Mouse (Mus musculus) embryonic stem cell, embryonic (primary cell): ENCODE measurements around the gene Rassf1.

Experiments
- CTCF ChIA-PET, 4 experiments: fragments of 300-600 bp in 2 of 4; fragments of 350-600 bp in 2 of 4; sonication (Branson Sonifier 250); formaldehyde crosslinking; loops; one replicate each; lab custom pipeline; 2022; ENCODE audit warnings: inconsistent platforms in 2 of 4; lab: Charles Lee
- POLR2A ChIA-PET, 4 experiments: fragments of 300-600 bp in 2 of 4; fragments of 350-600 bp in 2 of 4; sonication (Branson Sonifier 250); formaldehyde crosslinking; loops; one replicate each; lab custom pipeline; 2022; ENCODE audit warnings: antibody characterized with exemption in 4 of 4, inconsistent platforms in 1 of 4; lab: Charles Lee

Gene Rassf1

DNA sequence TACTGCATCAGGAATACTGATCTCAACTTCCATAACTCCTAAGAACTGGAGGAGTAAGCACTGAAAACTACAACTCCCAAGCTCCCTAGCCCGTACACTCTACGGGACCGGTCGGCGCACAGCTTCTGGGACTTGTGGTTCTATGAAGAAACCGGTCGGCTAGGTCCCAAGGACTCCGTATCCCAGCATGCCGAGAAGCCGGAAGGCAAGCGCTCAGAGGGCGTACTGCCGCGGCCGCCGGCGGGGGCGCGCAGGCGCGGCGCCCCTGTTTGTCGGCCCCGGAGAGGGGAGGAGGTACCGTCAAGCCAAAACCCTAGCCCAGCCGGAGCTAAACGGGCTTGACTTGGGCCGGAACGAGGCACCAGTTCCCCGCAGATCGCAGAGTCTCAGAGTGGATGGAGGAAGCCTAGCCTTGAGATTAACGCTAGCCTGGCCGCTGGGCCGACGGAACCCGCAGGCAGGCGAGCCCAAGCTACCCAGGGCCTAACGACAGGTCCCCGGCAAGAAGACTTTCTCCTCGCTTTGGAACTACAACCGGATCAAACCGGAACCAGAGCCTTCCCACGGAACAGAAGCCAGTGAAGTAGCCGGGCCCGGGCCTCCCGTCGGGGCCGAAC is 17.5 kb upstream of the Rassf1 start, which contains the start of gene Tmem115:
Gene Tmem115 (plus strand): TSS at position 155 of the 617 bp plus-strand sequence.
- ChIA-PET CTCF (interaction anchor here (0.6 to 1.8 kb wide), 20 partner anchors 8 to 355 kb away, joined by 3 to 13 read pairs (median 3); partner anchors contain the start of genes Cyb561d2 (in 3 of the 4), Nprl2 (in 3 of the 4), Hyal2 (in 1 of the 4) and Zmynd10 (in 1 of the 4)), POLR2A (interaction anchor here (0.5 to 2.2 kb wide), 38 partner anchors 8 to 847 kb away, joined by 3 to 48 read pairs (median 4); partner anchors contain the start of genes Cyb561d2 (in 3 of the 4), Nprl2 (in 3 of the 4), 6430571L13Rik (in 2 of the 4) and Tusc2 (in 2 of the 4))

DNA sequence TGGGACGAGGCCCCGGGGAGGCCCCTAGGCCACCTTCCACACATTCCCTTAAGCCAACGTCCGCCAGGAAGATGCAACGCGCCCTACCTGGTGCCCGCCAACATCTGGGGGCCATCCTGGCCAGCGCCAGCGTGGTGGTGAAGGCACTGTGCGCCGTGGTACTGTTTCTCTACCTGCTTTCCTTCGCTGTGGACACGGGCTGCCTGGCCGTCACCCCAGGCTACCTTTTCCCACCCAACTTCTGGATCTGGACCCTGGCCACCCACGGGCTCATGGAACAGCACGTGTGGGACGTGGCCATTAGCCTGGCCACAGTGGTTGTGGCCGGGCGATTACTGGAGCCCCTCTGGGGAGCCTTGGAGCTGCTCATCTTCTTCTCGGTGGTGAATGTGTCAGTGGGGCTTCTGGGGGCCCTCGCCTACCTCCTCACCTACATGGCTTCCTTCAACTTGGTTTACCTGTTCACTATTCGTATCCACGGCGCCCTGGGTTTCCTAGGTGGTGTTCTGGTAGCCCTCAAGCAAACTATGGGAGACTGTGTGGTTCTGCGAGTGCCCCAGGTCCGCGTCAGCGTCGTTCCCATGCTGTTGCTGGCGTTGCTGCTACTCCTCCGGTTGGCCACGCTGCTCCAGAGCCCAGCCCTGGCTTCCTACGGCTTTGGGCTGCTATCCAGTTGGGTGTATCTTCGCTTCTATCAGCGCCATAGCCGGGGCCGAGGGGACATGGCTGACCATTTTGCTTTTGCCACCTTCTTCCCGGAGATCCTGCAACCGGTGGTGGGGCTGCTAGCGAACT is 16.8 kb upstream of the Rassf1 start:
- ChIA-PET POLR2A (interaction anchor here (0.7 to 2.2 kb wide), 29 partner anchors 8 to 848 kb away, joined by 3 to 48 read pairs (median 5); partner anchors contain the start of genes Cyb561d2 (in 3 of the 4), Nprl2 (in 3 of the 4), 6430571L13Rik (in 2 of the 4) and Tusc2 (in 2 of the 4)), CTCF (interaction anchor here in 3 of 4 experiments (0.9 to 1.6 kb wide), 11 partner anchors 8 to 111 kb away, joined by 3 to 13 read pairs (median 4); partner anchors contain the start of genes Cyb561d2 (in 1 of the 3), Nprl2 (in 1 of the 3), Tusc2 (in 1 of the 3) and Zmynd10 (in 1 of the 3))

DNA sequence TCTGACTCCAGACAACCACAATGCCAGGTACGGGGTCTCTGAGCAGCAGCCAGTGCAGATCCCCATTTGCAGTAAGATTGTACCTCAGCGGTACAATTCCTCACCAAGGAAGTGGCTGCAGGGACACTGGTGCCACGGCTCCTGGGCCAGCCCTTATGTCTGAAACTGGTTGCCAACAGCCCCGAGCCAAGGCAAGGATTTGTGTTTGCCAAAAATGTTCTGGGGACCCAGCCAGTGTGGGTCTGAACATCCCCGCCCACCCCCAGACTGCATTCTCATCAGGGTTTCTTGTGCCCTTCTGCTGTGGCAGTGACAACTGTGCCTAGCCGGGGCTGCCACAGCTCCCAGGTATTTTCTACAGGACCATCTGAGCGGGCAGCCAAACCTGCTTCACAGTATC is 13.1 kb upstream of the Rassf1 start:
- CTCF ChIA-PET = no interaction called here
- POLR2A ChIA-PET = interaction anchor here in 1 of 4 experiments (0.9 to 2.0 kb wide), 2 partner anchors 49 to 58 kb away, joined by 3 to 5 read pairs; partner anchors contain the start of gene Ifrd2

DNA sequence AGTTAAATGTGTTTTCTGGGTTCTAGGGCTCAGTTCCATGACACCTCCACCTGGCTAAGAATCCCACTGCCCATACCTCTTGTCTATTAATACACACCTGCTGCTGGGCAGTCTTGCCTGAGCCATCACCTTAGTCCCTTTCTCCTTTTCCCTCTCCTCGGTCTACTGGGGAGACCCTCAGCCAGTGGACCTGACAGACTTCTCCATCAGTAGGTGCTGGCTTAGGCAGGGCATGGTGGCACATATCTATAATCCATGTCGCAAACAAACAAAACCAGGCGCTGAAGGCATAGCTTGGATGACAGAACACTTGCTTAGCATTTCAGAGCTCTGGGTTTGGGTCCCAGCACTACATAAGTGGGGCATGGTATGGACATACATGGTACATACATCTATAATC is 12.6 kb upstream of the Rassf1 start:
- ChIA-PET CTCF (no interaction called here), POLR2A (interaction anchor here in 2 of 4 experiments (0.9 to 9.0 kb wide), 4 partner anchors 12 to 57 kb away, joined by 3 to 62 read pairs (median 4); partner anchors contain the start of genes Ifrd2 (in 1 of the 2) and Rassf1 (in 1 of the 2))

DNA sequence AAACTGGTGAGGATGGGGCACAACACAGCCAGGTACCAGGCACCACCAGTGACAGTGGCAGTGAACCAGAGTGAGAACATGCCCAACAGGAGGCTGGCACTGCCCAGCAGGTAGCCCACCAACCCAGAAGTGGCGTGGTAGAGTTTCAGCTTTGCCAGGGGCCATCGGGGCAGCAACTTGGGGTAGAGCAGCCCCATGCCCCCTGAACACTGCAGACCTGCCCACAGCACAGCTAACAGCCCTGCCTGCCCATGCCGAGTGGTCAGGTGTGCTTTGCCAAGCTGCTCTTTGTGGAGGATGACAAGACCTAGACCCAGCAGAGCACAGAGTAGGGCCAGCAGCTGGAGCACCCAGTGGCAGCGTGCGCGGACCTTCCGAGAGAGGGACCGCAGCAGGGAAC is 11.4 kb upstream of the Rassf1 start:
- POLR2A ChIA-PET = interaction anchor here in 2 of 4 experiments (1.2 to 9.0 kb wide), 9 partner anchors 11 to 199 kb away, joined by 3 to 77 read pairs (median 13); partner anchors contain the start of genes Rassf1 (in 2 of the 2), 6430571L13Rik (in 1 of the 2), Hyal1 (in 1 of the 2) and Hyal2 (in 1 of the 2)
- CTCF ChIA-PET = interaction anchor here in 2 of 4 experiments (0.6 to 0.9 kb wide), 2 partner anchors 11 to 184 kb away, joined by 3 to 4 read pairs; no protein-coding TSS in a partner anchor

DNA sequence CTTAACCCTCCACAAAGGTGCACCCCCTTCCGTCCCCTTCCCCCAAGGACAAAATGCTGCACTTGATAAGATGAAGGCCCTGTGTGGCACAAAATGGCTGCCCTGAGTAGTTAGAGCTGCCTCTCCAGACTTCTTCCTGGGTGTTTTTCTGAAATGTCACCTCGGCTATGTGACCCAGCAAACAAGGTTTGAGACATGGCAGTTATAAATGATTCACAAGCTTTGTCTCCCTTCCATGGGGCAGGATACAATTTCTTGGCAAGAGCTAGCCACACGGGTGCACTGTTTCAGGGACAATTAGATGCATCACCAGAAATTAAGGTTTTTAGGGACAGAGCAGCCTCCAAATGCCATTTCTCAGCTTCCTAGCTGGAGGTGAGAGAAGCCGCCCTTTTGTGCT is 10.9 kb upstream of the Rassf1 start:
- CTCF ChIA-PET = interaction anchor here in 2 of 4 experiments (0.5 to 1.7 kb wide), 3 partner anchors 10 to 207 kb away, joined by 3 to 7 read pairs (median 3); partner anchors contain the start of gene 6430571L13Rik (in 1 of the 2)
- POLR2A ChIA-PET = interaction anchor here in 3 of 4 experiments (0.5 to 9.0 kb wide), 13 partner anchors 10 to 648 kb away, joined by 3 to 77 read pairs (median 10); partner anchors contain the start of genes Ifrd2 (in 2 of the 3), 6430571L13Rik (in 1 of the 3), Hyal1 (in 1 of the 3) and Hyal2 (in 1 of the 3)

DNA sequence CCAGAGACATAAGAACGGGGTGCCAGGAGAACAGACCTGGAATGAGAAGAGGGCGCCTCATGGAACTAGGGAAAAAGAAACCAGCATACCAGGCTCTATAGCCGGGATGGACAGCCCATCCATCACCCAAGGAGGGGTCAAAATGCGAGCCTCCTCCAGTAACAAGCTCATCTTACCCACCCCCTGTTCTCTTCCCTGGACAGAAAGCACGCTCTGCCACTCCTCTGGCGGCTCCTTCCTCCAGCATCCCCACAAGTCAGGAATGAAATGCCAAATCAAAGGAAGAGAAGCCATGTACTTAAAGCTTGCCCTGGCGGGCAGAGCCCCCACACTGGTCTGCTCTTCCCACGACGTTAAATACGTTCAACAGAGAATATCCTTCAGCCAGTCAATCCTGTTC is 10.3 kb upstream of the Rassf1 start:
- ChIA-PET POLR2A (interaction anchor here in 3 of 4 experiments (0.5 to 9.0 kb wide), 27 partner anchors 9 to 649 kb away, joined by 3 to 77 read pairs (median 7); partner anchors contain the start of genes Rassf1 (in 3 of the 3), Hyal1 (in 2 of the 3), Ifrd2 (in 2 of the 3) and 6430571L13Rik (in 1 of the 3)), CTCF (interaction anchor here in 2 of 4 experiments (0.5 to 2.4 kb wide), 8 partner anchors 8 to 208 kb away, joined by 3 to 15 read pairs (median 4); partner anchors contain the start of genes 6430571L13Rik (in 1 of the 2) and Tmem115 (in 1 of the 2))

DNA sequence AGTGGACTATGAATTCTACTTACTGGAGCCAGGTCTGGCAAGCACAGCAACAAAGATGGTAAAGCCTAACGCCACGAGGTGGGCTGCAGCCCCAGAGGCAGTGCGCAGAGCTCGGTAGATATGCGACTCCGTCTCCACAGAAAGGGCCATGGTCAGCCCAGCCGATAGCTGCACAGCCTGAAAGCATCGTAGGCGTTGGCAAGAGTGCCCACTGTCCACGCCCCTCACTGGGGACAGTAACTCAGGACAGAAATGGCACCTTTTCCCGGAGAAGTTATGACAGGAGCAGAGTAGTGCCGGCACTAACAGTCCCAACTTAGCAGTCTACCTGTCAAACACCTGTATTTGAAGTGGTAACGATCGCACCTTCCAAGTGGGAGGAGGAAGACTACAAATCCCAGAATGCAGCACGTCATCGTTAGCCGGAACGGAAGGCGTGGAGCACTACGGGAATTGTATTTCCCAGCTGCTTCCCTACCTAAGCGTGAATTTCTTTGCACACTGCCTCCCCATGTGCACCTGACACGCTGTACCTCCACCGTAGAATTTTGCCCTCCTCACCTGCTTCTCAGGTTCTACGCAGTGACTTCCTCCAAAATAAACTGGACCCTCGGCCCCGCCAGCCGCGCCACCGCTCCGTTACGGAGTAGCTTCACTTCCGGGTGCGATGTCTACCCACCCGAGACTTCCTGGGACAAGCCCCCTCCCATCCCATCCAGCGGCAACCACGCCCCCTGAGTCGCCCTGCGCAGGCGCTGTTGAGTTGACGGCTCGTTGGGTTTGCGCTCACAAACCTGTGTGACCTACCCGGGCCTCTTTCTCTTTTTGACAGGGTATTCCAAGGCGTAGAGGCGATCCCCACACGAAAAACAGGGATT is 9.6 kb upstream of the Rassf1 start, which contains the start of the genes Cyb561d2 and Nprl2:
Gene Cyb561d2 (minus strand): TSS at position 720 of the 878 bp plus-strand sequence.
Gene Nprl2 (plus strand): TSS at position 753 of the 878 bp plus-strand sequence.
- CTCF ChIA-PET = interaction anchor here in 3 of 4 experiments (0.6 to 2.4 kb wide), 20 partner anchors 8 to 201 kb away, joined by 3 to 15 read pairs (median 4); partner anchors contain the start of genes Tmem115 (in 3 of the 3) and 6430571L13Rik (in 1 of the 3)
- POLR2A ChIA-PET = interaction anchor here in 3 of 4 experiments (0.6 to 9.0 kb wide), 55 partner anchors 8 to 851 kb away, joined by 3 to 77 read pairs (median 4); partner anchors contain the start of genes 6430571L13Rik (in 3 of the 3), Rassf1 (in 3 of the 3), Tmem115 (in 3 of the 3) and Gnai2 (in 2 of the 3)

DNA sequence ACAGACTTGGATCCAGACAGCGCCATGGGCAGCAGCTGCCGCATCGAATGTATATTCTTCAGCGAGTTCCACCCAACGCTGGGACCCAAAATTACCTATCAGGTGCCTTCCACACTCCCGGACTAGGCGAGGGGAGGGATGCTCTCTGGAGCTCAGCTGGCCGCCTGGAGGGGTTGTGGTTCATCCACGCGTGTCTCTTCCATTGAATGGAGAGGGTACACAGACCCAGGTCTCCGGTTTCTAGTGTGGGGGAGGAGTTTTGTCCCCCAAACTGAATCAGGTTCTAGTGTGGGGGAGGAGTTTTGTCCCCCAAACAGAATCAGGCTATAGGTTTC is 9.0 kb upstream of the Rassf1 start:
- CTCF ChIA-PET = interaction anchor here in 3 of 4 experiments (0.6 to 2.4 kb wide), 20 partner anchors 8 to 748 kb away, joined by 3 to 15 read pairs (median 4); partner anchors contain the start of genes Tmem115 (in 3 of the 3), Ifrd2 (in 1 of the 3) and Nicn1 (in 1 of the 3)

DNA sequence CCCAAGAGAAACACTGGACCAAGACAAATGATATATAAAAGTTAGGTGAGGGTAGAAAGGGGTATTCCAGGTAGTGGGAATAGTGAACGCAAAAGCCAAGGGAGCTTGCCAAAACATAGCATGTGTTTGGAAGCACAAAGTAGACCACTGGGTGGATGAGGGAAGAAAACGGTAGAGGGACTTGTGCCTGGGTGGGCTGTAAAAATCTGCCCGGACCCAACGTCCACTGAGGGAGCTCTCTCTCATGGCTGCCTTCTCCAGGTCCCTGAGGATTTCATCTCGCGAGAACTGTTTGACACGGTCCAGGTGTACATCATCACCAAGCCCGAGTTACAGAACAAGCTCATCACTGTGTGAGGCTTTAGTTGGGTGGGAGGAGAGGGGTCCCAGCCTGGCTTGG is 8.6 kb upstream of the Rassf1 start:
- ChIA-PET CTCF (interaction anchor here in 3 of 4 experiments (0.6 to 2.4 kb wide), 15 partner anchors 9 to 747 kb away, joined by 3 to 15 read pairs (median 3); partner anchors contain the start of genes Tmem115 (in 2 of the 3), Ifrd2 (in 1 of the 3) and Nicn1 (in 1 of the 3)), POLR2A (interaction anchor here in 3 of 4 experiments (0.6 to 9.0 kb wide), 32 partner anchors 8 to 247 kb away, joined by 3 to 77 read pairs (median 4); partner anchors contain the start of genes Tmem115 (in 3 of the 3), Gnai2 (in 2 of the 3), Hyal1 (in 2 of the 3) and Ifrd2 (in 2 of the 3))

More for the DNA sequence above, 9.0 kb upstream of the Rassf1 start:
- POLR2A ChIA-PET = interaction anchor here in 3 of 4 experiments (0.6 to 9.0 kb wide), 46 partner anchors 8 to 851 kb away, joined by 3 to 77 read pairs (median 4); partner anchors contain the start of genes 6430571L13Rik (in 3 of the 3), Tmem115 (in 3 of the 3), Gnai2 (in 2 of the 3) and Hyal1 (in 2 of the 3)

DNA sequence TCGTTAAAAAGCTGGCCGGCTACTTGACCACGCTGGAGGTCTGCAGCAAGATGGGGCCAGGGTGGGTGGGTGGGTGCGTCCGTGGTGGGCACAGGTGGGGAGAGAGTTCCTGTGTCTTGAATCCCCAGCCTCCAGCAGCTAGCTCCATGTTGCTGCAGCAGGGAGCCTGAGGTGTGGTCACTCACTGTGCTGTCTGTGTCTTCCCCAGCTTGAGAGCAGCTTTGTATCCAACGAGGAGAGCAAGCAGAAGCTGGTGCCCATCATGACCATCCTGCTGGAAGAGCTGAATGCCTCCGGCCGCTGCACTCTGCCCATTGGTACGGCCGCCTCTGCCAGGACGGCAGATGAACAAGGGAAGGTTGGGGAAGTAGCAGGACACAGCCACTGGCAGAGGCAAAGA is 8.1 kb upstream of the Rassf1 start:
- ChIA-PET POLR2A (interaction anchor here in 3 of 4 experiments (0.6 to 9.0 kb wide), 22 partner anchors 8 to 247 kb away, joined by 3 to 77 read pairs (median 6); partner anchors contain the start of genes Ifrd2 (in 2 of the 3), Rassf1 (in 2 of the 3), Tmem115 (in 2 of the 3) and Tusc2 (in 2 of the 3)), CTCF (interaction anchor here in 3 of 4 experiments (0.5 to 2.4 kb wide), 10 partner anchors 10 to 172 kb away, joined by 3 to 15 read pairs (median 4); partner anchors contain the start of gene Tmem115 (in 2 of the 3))

DNA sequence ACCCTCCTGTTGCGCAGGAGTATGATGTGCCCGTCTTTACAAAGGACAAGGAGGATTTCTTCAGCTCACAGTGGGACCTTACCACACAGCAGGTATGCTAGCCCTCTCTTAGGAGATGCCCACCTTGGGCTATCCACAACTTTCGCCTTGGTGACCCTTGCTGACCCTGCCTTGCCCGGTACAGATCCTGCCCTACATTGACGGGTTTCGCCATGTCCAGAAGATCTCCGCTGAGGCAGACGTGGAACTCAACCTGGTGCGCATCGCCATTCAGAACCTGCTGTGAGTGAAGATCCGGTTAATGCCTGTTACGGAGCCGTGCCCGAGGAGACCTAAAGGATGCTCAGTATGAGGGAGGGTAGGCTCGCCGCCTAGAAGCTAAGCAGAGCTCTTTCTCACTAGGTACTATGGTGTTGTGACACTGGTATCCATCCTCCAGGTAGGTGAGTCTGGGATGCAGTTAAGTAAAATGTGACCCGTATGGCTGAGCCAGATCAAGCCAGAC is 7.1 kb upstream of the Rassf1 start:
- ChIA-PET CTCF (interaction anchor here in 2 of 4 experiments (1.2 kb wide), 2 partner anchors 22 kb away, joined by 3 to 4 read pairs; no protein-coding TSS in a partner anchor), POLR2A (interaction anchor here in 3 of 4 experiments (1.0 to 9.0 kb wide), 8 partner anchors 9 to 31 kb away, joined by 3 to 77 read pairs (median 13); partner anchors contain the start of genes Tmem115 (in 2 of the 3) and Rassf1 (in 1 of the 3))

DNA sequence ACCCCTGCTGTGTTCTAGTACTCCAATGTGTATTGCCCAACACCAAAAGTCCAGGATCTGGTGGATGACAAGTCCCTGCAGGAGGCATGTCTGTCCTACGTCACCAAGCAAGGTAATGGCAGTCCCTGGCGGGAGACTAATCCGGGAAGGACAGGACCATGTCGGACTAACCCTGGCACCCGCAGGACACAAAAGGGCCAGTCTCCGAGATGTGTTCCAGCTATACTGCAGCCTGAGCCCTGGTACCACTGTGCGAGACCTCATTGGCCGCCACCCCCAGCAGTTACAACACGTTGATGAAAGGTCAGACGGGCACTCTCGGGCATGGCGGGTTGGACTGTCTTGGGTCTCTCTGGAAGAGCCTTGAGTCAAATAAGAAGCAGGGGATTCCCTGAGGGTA is 6.6 kb upstream of the Rassf1 start:
- ChIA-PET POLR2A (interaction anchor here in 3 of 4 experiments (1.0 to 9.0 kb wide), 6 partner anchors 9 to 62 kb away, joined by 3 to 77 read pairs (median 4); partner anchors contain the start of genes Rassf1 (in 1 of the 3) and Tmem115 (in 1 of the 3)), CTCF (interaction anchor here in 2 of 4 experiments (0.7 to 2.0 kb wide), 7 partner anchors 10 to 207 kb away, joined by 3 to 4 read pairs (median 4); no protein-coding TSS in a partner anchor)

DNA sequence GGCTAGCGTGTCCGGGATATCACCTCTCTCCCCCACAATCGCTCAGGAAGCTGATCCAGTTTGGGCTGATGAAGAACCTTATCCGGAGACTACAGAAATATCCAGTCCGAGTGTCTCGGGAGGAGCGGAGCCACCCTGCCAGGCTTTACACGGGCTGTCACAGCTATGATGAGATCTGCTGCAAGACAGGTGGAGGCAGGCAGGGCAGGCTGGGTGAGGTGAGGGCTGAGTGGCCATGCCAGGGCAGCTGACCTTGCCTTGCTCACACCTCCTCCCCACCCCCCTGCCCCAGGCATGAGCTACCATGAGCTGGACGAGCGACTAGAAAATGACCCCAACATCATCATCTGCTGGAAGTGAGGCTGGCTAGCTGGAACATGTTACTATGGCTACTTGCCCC is 6.2 kb upstream of the Rassf1 start:
- ChIA-PET CTCF (interaction anchor here in 2 of 4 experiments (0.6 to 2.0 kb wide), 8 partner anchors 9 to 206 kb away, joined by 3 to 4 read pairs (median 4); no protein-coding TSS in a partner anchor), POLR2A (interaction anchor here in 2 of 4 experiments (1.0 to 9.0 kb wide), 4 partner anchors 10 to 62 kb away, joined by 3 to 62 read pairs (median 4); partner anchors contain the start of gene Tmem115 (in 1 of the 2))
